Mouse (Mus musculus): ENCODE measurements around the gene Hivep1. TPM values are rescaled to one million over a fixed set of nuclear protein-coding genes. Genes with fewer than 3 reads are reported as not detected.

Hivep1 gene
- polyA plus RNA-seq, 1 experiment from 2014 or later = 12.0 TPM

DNA sequence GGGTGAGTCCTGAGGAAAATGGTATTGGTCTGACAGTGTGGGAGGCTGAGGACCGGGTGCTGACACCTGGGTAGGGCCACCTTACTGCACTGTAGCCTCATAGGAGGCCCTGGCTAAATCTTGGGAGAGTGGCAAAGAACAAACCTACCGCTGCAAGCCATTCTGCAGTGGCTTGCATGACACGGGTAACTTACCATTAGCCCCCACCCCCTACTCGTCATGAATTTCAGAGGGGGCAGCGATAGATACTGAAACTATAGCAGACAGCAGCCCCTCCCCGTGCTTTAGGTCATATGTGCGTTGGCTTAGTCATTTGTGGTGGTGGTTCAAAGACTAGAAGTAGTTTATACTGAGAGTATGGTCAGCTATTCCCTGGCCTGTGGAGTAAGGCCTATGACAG, 61.8 kb downstream of the Hivep1 start:
- Histone ChIP-seq H3K9ac (ENCODE audit: low read length) (no peak overlapping the region), H3K4me3 (ENCODE audit: low read depth, low read length) (no peak overlapping the region)
- 94% methylated on average over 7 of the region's 7 CpGs for WGBS

DNA sequence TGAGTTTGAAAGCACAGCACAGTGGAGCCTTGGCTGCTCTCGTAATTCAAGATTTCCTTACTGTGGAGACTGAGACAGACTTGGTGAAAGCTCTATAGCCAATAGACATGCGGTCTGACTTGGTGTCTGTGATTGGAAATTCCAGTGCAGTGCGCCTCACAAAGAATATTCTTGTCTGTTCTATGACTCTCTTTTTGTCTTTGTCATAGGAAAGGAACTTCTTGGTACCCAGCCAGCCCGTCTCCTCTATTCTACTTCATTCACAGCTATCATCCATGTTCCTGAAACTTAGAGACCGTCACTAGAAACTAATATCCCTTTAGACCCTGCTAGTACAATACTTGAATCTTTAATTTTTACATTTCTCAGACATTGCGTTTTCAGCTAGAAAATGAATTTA, 64.5 kb downstream of the Hivep1 start:
- no peaks in the 10 kb centered on the region for H3K36me3 ChIP-seq (ENCODE audit: control insufficient read depth, insufficient read depth, low read length)
- H3K4me3 ChIP-seq (ENCODE audit: low read depth, low read length) = no peak overlapping the region
- WGBS = 88% methylated on average over 6 of the region's 6 CpGs
- H3K4me2 ChIP-seq (ENCODE audit: low read length) = no peak overlapping the region
- no peaks in the 10 kb centered on the region for H3K4me1 ChIP-seq (ENCODE audit: control insufficient read depth, insufficient read depth, low read length)
- H3K9me3 ChIP-seq (replicated peaks; ENCODE audit: control insufficient read depth, low read length) = no peaks in the 10 kb centered on the region
- DNase-seq (ENCODE audit: low spot score) = no peak
- H3K27me3 ChIP-seq (replicated peaks; ENCODE audit: control insufficient read depth, insufficient read depth, low read length) = no peaks in the 10 kb centered on the region
- H3K9ac ChIP-seq (ENCODE audit: low read length) = no peak overlapping the region
- no peak overlapping the region for H3K27ac ChIP-seq (ENCODE audit: low read depth, low read length)
- no peak for ATAC-seq

More for the DNA sequence above, 61.8 kb downstream of the Hivep1 start:
- Histone ChIP-seq H3K4me2 (ENCODE audit: low read length) (no peak overlapping the region), H3K27ac (ENCODE audit: low read depth, low read length) (no peak overlapping the region), H3K36me3 (ENCODE audit: control insufficient read depth, insufficient read depth, low read length) (no peaks in the 10 kb centered on the region), H3K27me3 (replicated peaks; ENCODE audit: control insufficient read depth, insufficient read depth, low read length) (no peaks in the 10 kb centered on the region), H3K4me1 (ENCODE audit: control insufficient read depth, insufficient read depth, low read length) (no peaks in the 10 kb centered on the region), H3K9me3 (replicated peaks; ENCODE audit: control insufficient read depth, low read length) (no peaks in the 10 kb centered on the region)
- DNase-seq (ENCODE audit: low spot score) (no peak), ATAC-seq (no peak)

DNA sequence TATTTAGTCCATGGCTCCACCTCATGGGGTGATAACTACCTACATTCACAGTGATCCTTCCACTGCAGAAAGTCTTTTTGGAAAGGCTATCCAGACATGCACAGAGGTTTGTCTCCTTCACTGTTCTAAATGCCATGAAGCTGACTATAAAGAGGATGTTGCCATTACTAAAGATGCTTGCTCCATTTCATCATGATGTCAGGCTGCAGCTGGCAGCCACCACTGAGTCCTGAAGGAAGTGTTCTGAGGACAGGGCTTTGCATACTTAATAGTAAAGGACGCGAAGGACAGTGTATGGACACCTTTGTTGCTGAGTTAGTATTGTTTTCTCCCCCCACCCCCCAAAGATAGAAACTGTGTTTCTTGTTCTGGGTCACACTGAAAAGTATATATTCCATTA, 67.2 kb downstream of the Hivep1 start:
- no peaks in the 10 kb centered on the region for H3K36me3 ChIP-seq (ENCODE audit: control insufficient read depth, insufficient read depth, low read length)
- H3K4me3 ChIP-seq (ENCODE audit: low read depth, low read length) = no peak overlapping the region
- no peak overlapping the region for H3K27ac ChIP-seq (ENCODE audit: low read depth, low read length)
- DNase-seq (ENCODE audit: low spot score) (no peak), ATAC-seq (no peak)
- H3K9me3 ChIP-seq (replicated peaks; ENCODE audit: control insufficient read depth, low read length) = no peaks in the 10 kb centered on the region
- H3K9ac ChIP-seq (ENCODE audit: low read length) = no peak overlapping the region
- H3K4me2 ChIP-seq (ENCODE audit: low read length) = no peak overlapping the region
- 83% methylated on average over 2 of the region's 2 CpGs for WGBS
- H3K4me1 ChIP-seq (ENCODE audit: control insufficient read depth, insufficient read depth, low read length) = no peaks in the 10 kb centered on the region
- no peaks in the 10 kb centered on the region for H3K27me3 ChIP-seq (replicated peaks; ENCODE audit: control insufficient read depth, insufficient read depth, low read length)

DNA sequence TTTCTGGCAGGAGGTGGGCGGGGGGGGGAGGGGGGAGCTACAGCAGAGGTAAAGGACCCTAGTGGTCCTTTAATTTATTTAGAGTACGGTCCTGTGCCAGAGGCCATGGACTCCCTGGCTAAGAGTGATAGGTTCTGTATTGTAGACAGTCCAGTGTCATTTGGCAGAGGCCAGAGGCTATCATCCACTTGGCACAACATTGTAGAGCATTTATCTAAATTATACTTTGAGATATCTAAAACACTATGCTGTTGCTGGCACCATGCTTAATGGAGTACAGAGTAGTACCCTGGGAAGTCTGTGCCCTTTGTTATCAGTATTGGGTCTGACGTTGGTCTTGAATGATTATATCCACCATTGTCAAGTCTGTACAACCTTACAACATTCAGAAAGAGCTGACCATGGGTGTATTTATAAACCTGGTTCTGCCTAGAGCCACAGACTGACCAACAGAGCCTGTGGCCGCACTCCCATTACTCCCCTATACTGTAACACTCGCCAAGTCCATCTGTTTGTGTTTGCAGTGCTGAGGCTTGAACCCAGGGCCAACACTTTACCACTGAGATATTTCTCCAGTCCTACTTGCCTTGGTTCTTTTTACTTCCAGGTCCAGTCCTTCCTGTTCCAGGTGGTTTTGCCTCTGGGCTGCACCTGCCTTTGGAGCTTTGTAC, 69.4 kb downstream of the Hivep1 start:
- Histone ChIP-seq H3K9me3 (replicated peaks; ENCODE audit: control insufficient read depth, low read length) (no peaks in the 10 kb centered on the region), H3K9ac (ENCODE audit: low read length) (no peak overlapping the region), H3K27me3 (replicated peaks; ENCODE audit: control insufficient read depth, insufficient read depth, low read length) (no peaks in the 10 kb centered on the region), H3K4me2 (ENCODE audit: low read length) (no peak overlapping the region), H3K36me3 (ENCODE audit: control insufficient read depth, insufficient read depth, low read length) (no peaks in the 10 kb centered on the region), H3K27ac (ENCODE audit: low read depth, low read length) (no peak overlapping the region), H3K4me1 (ENCODE audit: control insufficient read depth, insufficient read depth, low read length) (no peaks in the 10 kb centered on the region), H3K4me3 (ENCODE audit: low read depth, low read length) (no peak overlapping the region)
- ATAC-seq = no peak
- no peak for DNase-seq (ENCODE audit: low spot score)
- 87% methylated on average over 5 of the region's 5 CpGs for WGBS

DNA sequence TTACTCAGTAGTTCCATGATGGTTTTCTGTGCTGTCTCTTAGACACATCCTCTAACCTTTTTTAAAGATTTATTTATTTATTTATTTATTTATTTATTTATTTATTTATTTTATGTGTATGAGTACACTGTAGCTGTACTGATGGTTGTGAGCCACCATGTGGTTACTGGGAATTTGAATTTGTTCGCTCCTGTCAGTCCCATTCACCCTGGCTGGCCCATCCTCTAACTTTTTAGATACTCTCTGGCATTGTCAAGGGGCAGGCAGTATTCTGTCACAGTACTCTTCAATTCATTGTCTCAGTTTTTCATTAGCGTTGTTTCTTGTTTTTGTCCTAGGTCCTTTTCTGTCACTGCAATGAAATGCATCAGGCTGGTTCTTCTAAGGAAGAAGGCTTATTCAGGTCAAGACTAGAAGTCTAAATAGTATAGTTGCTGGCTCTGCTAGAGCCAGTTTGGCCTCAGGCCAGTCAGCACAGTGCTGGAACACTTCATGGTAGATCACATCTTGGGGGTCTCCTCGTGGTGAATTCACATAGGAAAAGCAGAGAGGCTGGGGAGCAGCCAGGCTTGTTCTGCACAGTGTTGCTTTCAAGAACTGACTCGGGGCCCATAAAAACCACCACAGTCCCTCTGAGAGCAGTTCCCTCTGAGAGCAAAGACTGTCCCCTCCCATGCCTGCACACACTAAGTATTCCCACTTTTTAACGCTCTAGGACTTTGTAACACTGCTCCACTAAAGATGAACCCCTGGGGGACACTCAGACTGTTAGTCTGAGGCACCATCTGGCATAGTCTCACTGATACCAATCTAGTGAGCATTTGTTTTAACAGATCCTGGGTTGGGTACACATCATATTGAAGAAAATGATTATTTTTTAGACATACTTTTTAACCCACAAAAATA, 70.2 kb downstream of the Hivep1 start:
- no peaks in the 10 kb centered on the region for H3K9me3 ChIP-seq (replicated peaks; ENCODE audit: control insufficient read depth, low read length)
- DNase-seq (ENCODE audit: low spot score) (no peak), ATAC-seq (no peak)
- no peak overlapping the region for H3K4me3 ChIP-seq (ENCODE audit: low read depth, low read length)
- no peak overlapping the region for H3K4me2 ChIP-seq (ENCODE audit: low read length)
- no peaks in the 10 kb centered on the region for H3K36me3 ChIP-seq (ENCODE audit: control insufficient read depth, insufficient read depth, low read length)
- no peak overlapping the region for H3K27ac ChIP-seq (ENCODE audit: low read depth, low read length)
- no peak overlapping the region for H3K9ac ChIP-seq (ENCODE audit: low read length)
- 89% methylated on average over 5 of the region's 5 CpGs for WGBS
- no peaks in the 10 kb centered on the region for H3K27me3 ChIP-seq (replicated peaks; ENCODE audit: control insufficient read depth, insufficient read depth, low read length)
- no peaks in the 10 kb centered on the region for H3K4me1 ChIP-seq (ENCODE audit: control insufficient read depth, insufficient read depth, low read length)

DNA sequence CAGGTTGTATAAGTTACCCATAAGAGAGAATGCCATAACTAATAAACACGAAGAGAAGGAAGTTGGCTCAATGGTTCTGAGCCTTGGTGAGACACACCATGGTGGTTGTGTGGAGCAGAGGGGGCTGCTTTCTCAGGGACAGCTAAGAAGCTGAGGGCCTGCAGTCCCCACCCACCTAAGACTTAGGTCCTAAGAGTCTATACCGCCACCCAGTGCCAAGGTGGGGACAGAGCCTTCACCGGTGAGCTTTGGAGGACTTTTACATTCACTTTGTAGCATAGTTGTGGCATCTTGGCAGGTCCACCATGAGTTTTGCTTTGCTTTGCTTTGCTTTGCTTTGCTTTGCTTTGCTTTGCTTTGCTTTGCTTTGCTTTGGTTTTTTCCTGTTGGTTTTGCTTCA, 92.8 kb downstream of the Hivep1 start:
- no peak overlapping the region for H3K9ac ChIP-seq (ENCODE audit: low read length)
- no peak overlapping the region for H3K27ac ChIP-seq (ENCODE audit: low read depth, low read length)
- H3K4me3 ChIP-seq (ENCODE audit: low read depth, low read length) = no peak overlapping the region
- DNase-seq (ENCODE audit: low spot score) (no peak), ATAC-seq (no peak)
- no peak overlapping the region for H3K4me2 ChIP-seq (ENCODE audit: low read length)
- no peaks in the 10 kb centered on the region for H3K27me3 ChIP-seq (replicated peaks; ENCODE audit: control insufficient read depth, insufficient read depth, low read length)
- H3K36me3 ChIP-seq (ENCODE audit: control insufficient read depth, insufficient read depth, low read length) = no peaks in the 10 kb centered on the region
- 60% methylated on average over 3 of the region's 3 CpGs for WGBS
- peaks cover 11% of the 10 kb centered on the region for H3K4me1 ChIP-seq (ENCODE audit: control insufficient read depth, insufficient read depth, low read length)
- no peaks in the 10 kb centered on the region for H3K9me3 ChIP-seq (replicated peaks; ENCODE audit: control insufficient read depth, low read length)

DNA sequence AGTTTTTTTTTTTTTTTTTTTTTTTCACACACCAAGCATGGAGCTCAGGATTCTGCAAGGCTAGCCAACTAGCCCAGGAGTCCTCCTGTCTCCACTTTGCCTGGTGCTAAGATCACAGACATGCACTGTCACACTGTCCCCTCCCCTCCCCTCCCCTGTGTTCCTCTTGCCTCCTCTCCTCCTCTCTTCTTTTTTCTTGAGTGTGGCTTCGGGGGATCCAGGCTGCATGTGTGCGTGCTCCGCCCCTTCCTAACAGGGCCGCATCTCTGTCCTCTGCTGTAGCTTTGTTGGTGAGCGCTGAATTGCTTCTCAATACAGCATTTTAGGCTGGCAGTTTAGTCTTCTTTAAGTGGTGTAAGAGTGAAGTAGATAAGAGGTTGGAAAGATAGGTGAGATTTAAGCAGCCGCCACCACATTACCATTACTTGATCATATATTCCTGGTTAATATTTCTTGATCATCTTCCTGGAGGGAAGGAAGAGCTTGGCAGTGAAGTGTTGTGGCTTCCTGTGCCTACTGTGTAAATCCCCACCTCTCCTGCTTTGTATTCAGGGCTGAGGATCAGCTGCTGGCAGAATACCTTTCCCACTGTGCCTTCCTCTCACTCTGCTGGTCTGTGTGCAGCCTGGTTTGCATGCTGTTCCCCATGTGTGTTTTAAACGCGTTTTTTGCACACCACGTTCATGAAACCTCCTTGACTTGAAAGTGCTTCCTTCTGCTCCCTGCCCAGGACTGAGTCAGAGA, 97.7 kb downstream of the Hivep1 start:
- no peak overlapping the region for H3K4me3 ChIP-seq (ENCODE audit: low read depth, low read length)
- peak overlapping the region; percentile 68 for H3K27ac ChIP-seq (ENCODE audit: low read depth, low read length)
- WGBS = 27% methylated on average over 9 of the region's 9 CpGs
- no peaks in the 10 kb centered on the region for H3K27me3 ChIP-seq (replicated peaks; ENCODE audit: control insufficient read depth, insufficient read depth, low read length)
- DNase-seq (ENCODE audit: low spot score) (peak; percentile 49), ATAC-seq (peak; percentile 76)
- no peak overlapping the region; the same call in 1 of the 2 replicates for H3K9ac ChIP-seq (ENCODE audit: low read length)
- no peaks in the 10 kb centered on the region for H3K9me3 ChIP-seq (replicated peaks; ENCODE audit: control insufficient read depth, low read length)
- H3K4me2 ChIP-seq (ENCODE audit: low read length) = no peak overlapping the region
- H3K36me3 ChIP-seq (ENCODE audit: control insufficient read depth, insufficient read depth, low read length) = 0 out of 2 replicates have a peak, but pooled peaks cover 3% of the 10 kb centered on the region
- peaks cover 19% of the 10 kb centered on the region for H3K4me1 ChIP-seq (ENCODE audit: control insufficient read depth, insufficient read depth, low read length)

DNA sequence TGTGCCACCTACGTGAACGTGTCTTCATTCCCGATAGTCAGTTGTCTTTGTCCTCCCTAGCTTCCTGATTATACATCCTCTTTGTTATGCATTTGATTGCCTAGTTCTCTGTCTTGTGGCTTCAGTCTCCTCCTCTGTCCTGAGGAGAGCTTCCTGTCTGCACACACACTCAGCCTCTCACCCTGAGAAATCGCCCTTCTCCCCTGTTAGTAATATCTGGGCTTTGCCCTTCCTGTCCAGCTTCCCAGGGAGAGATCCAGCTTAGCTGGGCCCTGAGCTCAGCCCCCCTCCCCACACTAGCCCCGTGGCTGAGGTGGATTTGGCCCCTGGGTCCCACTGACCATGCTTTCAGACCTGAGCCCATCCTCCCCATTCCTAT, 98.2 kb downstream of the Hivep1 start:
- H3K9ac ChIP-seq (ENCODE audit: low read length) = no peak overlapping the region; the same call in 1 of the 2 replicates
- H3K9me3 ChIP-seq (replicated peaks; ENCODE audit: control insufficient read depth, low read length) = no peaks in the 10 kb centered on the region
- peaks cover 19% of the 10 kb centered on the region for H3K4me1 ChIP-seq (ENCODE audit: control insufficient read depth, insufficient read depth, low read length)
- H3K27ac ChIP-seq (ENCODE audit: low read depth, low read length) = peak overlapping the region; percentile 68
- H3K4me3 ChIP-seq (ENCODE audit: low read depth, low read length) = no peak overlapping the region
- 25% methylated on average over 5 of the region's 5 CpGs for WGBS
- DNase-seq (ENCODE audit: low spot score) = no peak
- ATAC-seq = peak; percentile 6; the same call in 1 of the 2 replicates
- no peaks in the 10 kb centered on the region for H3K27me3 ChIP-seq (replicated peaks; ENCODE audit: control insufficient read depth, insufficient read depth, low read length)
- H3K36me3 ChIP-seq (ENCODE audit: control insufficient read depth, insufficient read depth, low read length) = peaks cover 8% of the 10 kb centered on the region
- H3K4me2 ChIP-seq (ENCODE audit: low read length) = no peak overlapping the region

Data from forebrain, embryonic 14.5 days (tissue).